Mouse (Mus musculus) ES-E14 (cell line): ENCODE measurements around the gene Zfp524. TPM values are rescaled to one million over a fixed set of nuclear protein-coding genes. Genes with fewer than 3 reads are reported as not detected.

ENCODE experiments used
- DNase-seq: peaks from one replicate; pipeline ENCODE4 v3.0.0-alpha.2; 2013; ENCODE audit warnings: low read depth, low spot score
- H3K27ac ChIP-seq: 2 replicates; pipeline ENCODE4 v1.5.1; 2012; ENCODE audit warnings: low read depth, mild to moderate bottlenecking, low read length, moderate library complexity, mixed read lengths; ENCODE audit not compliant: poor library complexity, insufficient read depth, severe bottlenecking
- H3K36me3 ChIP-seq: 2 replicates; pipeline ENCODE4 v1.6.1; 2012; ENCODE audit warnings: mild to moderate bottlenecking, low read length, moderate library complexity, mixed read lengths; ENCODE audit not compliant: control insufficient read depth, poor library complexity, insufficient read depth, severe bottlenecking
- H3K4me1 ChIP-seq, 2 experiments: fragments of 150-350 bp in 1 of 2; sonication (generic) in 1 of 2; 2 replicates each; pipeline ENCODE4 v1.6.1; 2012; ENCODE audit warnings: low read length in 2 of 2, mild to moderate bottlenecking in 1 of 2, mixed read lengths in 1 of 2; ENCODE audit not compliant: control insufficient read depth in 2 of 2, insufficient read depth in 2 of 2, poor library complexity in 1 of 2
- H3K4me3 ChIP-seq, 2 experiments: fragments of 150-350 bp in 1 of 2; sonication (generic) in 1 of 2; 2 replicates each; pipeline ENCODE4 v1.5.1; 2012; ENCODE audit warnings: low read length in 2 of 2, low read depth in 1 of 2, mild to moderate bottlenecking in 1 of 2, mixed read lengths in 1 of 2; ENCODE audit not compliant: insufficient read depth in 1 of 2, poor library complexity in 1 of 2, severe bottlenecking in 1 of 2
- H3K9ac ChIP-seq: 2 replicates; pipeline ENCODE4 v1.6.1; 2012; ENCODE audit warnings: low read depth, mild to moderate bottlenecking, low read length, mixed read lengths; ENCODE audit not compliant: poor library complexity, insufficient read depth, severe bottlenecking
- H3K9me3 ChIP-seq: fragments of 150-350 bp; sonication (generic); 2 replicates; pipeline ENCODE4 v1.6.1; 2012; ENCODE audit warnings: low read depth, mild to moderate bottlenecking, low read length; ENCODE audit not compliant: control insufficient read depth, insufficient read depth
- CHD2 ChIP-seq: IDR thresholded peaks from 2 replicates; pipeline ENCODE4 v1.6.1; 2014; ENCODE audit warnings: mild to moderate bottlenecking, low read depth, low read length, inconsistent platforms
- HCFC1 ChIP-seq: IDR thresholded peaks from 2 replicates; pipeline ENCODE4 v1.6.1; 2012; ENCODE audit warnings: low read length, inconsistent platforms, borderline replicate concordance; ENCODE audit not compliant: insufficient read depth
- MAFK ChIP-seq: IDR thresholded peaks from 2 replicates; pipeline ENCODE4 v1.6.1; 2014; ENCODE audit warnings: mild to moderate bottlenecking, low read depth, low read length, inconsistent platforms; ENCODE audit not compliant: insufficient read depth
- ZC3H11A ChIP-seq: IDR thresholded peaks from 2 replicates; pipeline ENCODE4 v1.6.1; 2012; ENCODE audit warnings: low read depth, mild to moderate bottlenecking, inconsistent platforms, low read length, borderline replicate concordance
- ZNF384 ChIP-seq: IDR thresholded peaks from 2 replicates; pipeline ENCODE4 v1.6.1; 2012; ENCODE audit warnings: low read depth, low read length, inconsistent platforms
- in situ Hi-C, 2 experiments: fragments of 600-800 bp; cut with MboI; formaldehyde crosslinking; loops; one replicate each; pipeline ENCODE4 v1.15.1; 2025; ENCODE audit warnings: low sequenced_read_pairs in 2 of 2, inconsistent platforms in 1 of 2; ENCODE audit not compliant: unreplicated experiment in 2 of 2
- total RNA-seq: library from RNA; depleted of rRNA; stranded (reverse); fragments of 300-350 nt; gene quantifications from 2 replicates; pipeline ENCODE4 v1.2.3, GENCODE M21; 2012

The Zfp524 gene
- total RNA-seq, 1 experiment: 3.9 TPM

DNA sequence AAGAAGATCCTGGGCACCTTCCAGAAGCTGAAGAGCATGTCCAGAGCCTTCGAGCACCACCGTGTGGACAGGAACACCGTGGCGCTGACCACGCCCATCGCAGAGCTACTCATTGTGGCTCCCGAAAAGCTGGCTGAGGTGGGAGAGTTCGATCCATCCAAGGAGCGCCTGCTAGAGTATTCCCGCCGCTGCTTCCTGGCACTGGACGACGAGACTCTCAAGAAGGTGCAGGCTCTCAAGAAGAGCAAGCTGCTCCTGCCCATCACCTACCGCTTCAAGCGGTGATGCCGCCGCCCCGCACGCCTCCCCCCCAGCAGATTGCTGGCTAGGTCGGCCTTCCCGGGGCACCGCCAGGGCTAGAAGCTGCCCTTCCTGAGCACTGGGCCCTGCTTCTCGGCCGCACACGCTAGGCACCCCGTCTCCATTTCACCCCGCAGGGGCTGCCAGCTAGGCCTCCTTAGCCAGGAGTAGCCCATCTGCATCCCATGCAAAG, 46.1 kb downstream of the Zfp524 start:
- Histone ChIP-seq H3K9ac (peak overlapping the region; percentile 99), H3K4me3 (peak overlapping the region; percentile 86 to 94), H3K27ac (peak overlapping the region; percentile 99), H3K4me1 (peaks cover 0 to 11% of the 10 kb centered on the region in 2 experiments; a peak in 2 of 4 replicates), H3K36me3 (peaks cover 3% of the 10 kb centered on the region; the same call in 1 of the 2 replicates), H3K9me3 (no peaks in the 10 kb centered on the region)
- in situ Hi-C loops: no loop called here
- TF ChIP-seq ZNF384 (no peak), HCFC1 (no peak), CHD2 (no peak), MAFK (no peak), ZC3H11A (no peak)
- DNase-seq: no peak

DNA sequence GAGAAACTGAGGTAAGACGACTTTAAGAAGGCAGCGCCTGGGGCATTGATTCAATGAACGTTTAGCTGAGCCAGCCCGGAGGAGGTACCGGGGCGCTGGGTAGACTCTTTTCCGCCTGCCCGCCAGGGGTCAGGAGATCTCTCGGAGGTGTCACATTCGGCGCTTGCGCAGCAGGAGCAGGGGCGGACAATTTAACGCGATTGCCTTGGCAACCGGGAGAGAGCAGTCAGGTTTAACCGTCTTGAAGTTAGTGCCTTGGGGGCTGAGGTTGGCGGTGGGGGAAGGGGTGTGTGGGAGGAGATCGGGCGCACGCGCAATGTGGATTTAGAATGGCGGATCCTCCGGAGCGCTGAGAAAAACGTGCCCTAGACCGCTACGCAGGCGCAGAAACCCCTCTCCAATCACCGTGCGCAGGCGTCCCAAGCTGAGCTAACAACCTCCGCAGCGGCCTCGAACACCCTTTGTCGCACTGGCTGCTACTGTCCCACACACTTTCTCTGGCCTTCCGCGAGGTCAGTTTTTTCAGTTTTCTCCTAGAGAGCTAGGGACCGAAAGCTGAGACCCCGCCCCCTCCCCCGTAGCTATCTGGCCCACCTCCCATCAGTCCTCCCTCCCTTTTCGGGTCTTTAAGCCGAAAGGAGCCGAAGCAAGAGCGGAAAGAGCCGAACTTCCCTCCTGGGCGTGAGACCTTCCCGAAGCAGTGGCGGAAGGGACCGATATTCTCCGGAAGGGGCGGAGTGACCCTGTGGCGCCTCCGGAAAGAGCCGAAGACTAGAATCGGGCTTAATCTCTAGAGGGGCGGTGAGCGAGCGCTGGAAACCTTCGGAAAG, 46.9 kb downstream of the Zfp524 start:
- H3K9me3 ChIP-seq: no peaks in the 10 kb centered on the region
- peak overlapping the region; percentile 86 to 94 for H3K4me3 ChIP-seq
- TF ChIP-seq ZC3H11A: no peak
- TF ChIP-seq MAFK: no peak
- no peak for TF ChIP-seq ZNF384
- TF ChIP-seq HCFC1: peak; percentile 29; the same call in 1 of the 2 replicates
- H3K9ac ChIP-seq: peak overlapping the region; percentile 99
- in situ Hi-C loops: no loop called here
- DNase-seq: peak; percentile 96
- H3K36me3 ChIP-seq: peaks cover 7% of the 10 kb centered on the region; the same call in 1 of the 2 replicates
- H3K4me1 ChIP-seq: peaks cover 0 to 16% of the 10 kb centered on the region in 2 experiments; a peak in 3 of 4 replicates
- peak overlapping the region; percentile 99 for H3K27ac ChIP-seq

DNA sequence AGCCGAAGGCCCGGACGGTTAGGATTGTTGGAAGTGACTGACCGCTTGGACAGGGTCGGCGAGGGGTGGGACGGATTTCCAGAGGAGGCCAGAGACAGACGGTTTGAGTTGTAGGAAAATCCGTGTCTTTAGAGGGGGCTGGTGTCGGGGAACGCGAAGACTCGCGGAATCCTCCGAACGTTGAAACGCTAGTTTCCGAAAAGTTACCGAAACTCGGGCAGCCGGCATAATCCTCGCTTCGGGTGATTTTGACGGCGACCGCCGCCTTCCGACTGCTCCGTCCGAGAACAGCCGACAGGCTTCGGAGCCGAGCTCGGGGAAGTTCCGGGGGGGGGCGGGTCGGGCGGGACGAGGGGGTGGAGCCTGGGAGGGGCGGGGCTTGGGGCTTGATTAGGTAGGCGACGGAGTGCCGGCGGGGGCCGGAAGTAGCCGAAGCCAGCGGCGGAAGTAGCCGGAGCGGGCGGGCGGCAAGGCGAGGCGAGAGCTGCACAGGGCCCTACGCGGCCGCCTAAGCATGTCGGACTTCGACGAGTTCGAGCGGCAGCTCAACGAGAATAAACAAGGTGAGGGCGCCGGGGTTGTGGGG, 47.7 kb downstream of the Zfp524 start, which contains the start of gene U2af2:
U2af2 (plus strand) TSS at position 370 of the 586 bp plus-strand sequence.
- in situ Hi-C loops: no loop called here
- TF ChIP-seq ZNF384 (no peak), MAFK (no peak), HCFC1 (peak; percentile 56; the same call in 1 of the 2 replicates)
- DNase-seq: no peak
- Histone ChIP-seq H3K27ac (peak within 1 kb of the TSS; percentile 99), H3K9ac (peak within 1 kb of the TSS; percentile 99), H3K4me1 (peaks cover 0 to 16% of the 10 kb centered on the region in 2 experiments; a peak in 3 of 4 replicates), H3K4me3 (peak within 1 kb of the TSS; percentile 86 to 94), H3K9me3 (no peaks in the 10 kb centered on the region), H3K36me3 (peaks cover 10% of the 10 kb centered on the region)

DNA sequence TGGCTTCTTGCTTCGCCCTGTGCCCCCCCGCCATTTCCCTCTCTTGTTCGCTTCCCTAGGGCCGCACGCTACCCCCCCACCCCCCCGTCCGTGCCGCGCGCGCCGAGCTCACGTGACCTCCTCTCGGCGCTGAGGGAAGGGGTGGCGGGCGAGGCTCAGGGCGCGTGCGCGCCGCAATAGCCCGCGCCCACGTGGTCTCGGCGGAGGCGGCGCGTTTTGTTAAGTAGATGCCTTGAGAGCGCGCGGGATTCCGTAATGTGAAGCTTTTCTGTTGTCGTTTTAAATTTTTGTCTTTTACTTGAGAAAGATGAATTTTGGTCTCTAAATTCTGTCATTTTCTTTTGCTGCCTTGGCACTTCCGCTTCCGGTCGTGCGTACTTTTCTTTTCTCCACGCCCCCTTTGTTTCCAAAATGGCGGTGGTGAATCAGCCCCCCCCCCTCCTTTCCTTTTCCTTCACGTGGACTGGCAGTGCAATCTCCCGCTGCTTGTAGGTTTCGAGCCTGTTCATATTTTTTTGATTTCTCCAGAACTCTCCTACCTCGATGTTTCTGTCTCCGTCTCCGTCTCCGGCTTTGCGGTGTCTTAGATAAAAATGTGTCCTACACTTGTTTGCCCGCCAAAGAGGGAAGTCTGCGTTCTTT, 48.3 kb downstream of the Zfp524 start:
- peak overlapping the region; percentile 86 to 94 for H3K4me3 ChIP-seq
- H3K9ac ChIP-seq: peak overlapping the region; percentile 99
- peaks cover 0 to 16% of the 10 kb centered on the region in 2 experiments; a peak in 3 of 4 replicates for H3K4me1 ChIP-seq
- peaks cover 17% of the 10 kb centered on the region for H3K36me3 ChIP-seq
- in situ Hi-C loops: no loop called here
- H3K27ac ChIP-seq: peak overlapping the region; percentile 99
- H3K9me3 ChIP-seq: no peaks in the 10 kb centered on the region
- TF ChIP-seq HCFC1 (no peak; the same call in 1 of the 2 replicates), ZNF384 (no peak), MAFK (no peak), ZC3H11A (no peak), CHD2 (no peak)
- DNase-seq: no peak
